Mouse (Mus musculus): ENCODE results near the gene Shmt2. TPM values are rescaled to one million over a fixed set of nuclear protein-coding genes. Genes with fewer than 3 reads are reported as not detected.

Shmt2 gene
- polyA plus RNA-seq, 1 experiment = 67.4 TPM

DNA sequence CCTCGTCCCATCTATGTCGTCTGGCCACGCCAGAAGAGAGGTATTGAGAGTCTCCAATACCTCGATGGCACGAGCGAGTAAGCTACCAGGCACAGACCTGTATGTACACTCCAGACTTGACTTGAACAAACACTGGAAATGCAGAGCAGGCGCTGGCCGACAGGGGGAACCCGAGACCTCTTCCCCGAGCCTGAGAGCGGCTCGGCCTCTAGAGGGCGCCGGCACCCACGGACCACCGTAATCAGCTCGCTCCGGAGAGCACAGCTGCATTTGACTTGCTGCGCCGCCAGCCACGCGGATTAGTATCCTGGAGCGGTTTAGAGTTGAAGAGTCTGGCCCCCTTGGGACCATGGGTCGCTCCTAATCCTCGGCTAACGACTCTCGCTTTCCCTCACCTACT lies 9.4 kb downstream of the Shmt2 start:
- no peaks in the 10 kb centered on the region for H3K27me3 ChIP-seq (ENCODE audit: control insufficient read depth, insufficient read depth, low read length, poor library complexity, severe bottlenecking)
- H3K27ac ChIP-seq (ENCODE audit: insufficient read depth, low read length) = no peak overlapping the region
- no peak overlapping the region for H3K9ac ChIP-seq (ENCODE audit: low read depth, poor library complexity, severe bottlenecking)
- H3K4me1 ChIP-seq (ENCODE audit: control insufficient read depth, insufficient read depth, low read length) = peaks cover 10% of the 10 kb centered on the region
- peak overlapping the region; percentile 27 for H3K4me3 ChIP-seq (ENCODE audit: low read depth, low read length)
- H3K9me3 ChIP-seq (replicated peaks; ENCODE audit: control insufficient read depth, insufficient read depth, low read length, poor library complexity, severe bottlenecking) = no peaks in the 10 kb centered on the region
- 0 out of 2 replicates have a peak, but pooled peaks cover 3% of the 10 kb centered on the region for H3K36me3 ChIP-seq (ENCODE audit: control insufficient read depth, insufficient read depth, low read length, poor library complexity, severe bottlenecking)
- TF ChIP-seq EP300 (IDR thresholded peaks at IDR 0.05; ENCODE audit: insufficient read depth, low read depth, low read length) (peak; percentile 74), CTCF (IDR thresholded peaks at IDR 0.05; ENCODE audit: low read depth, low read length) (peak; percentile 100), POLR2A (IDR thresholded peaks at IDR 0.05; ENCODE audit: insufficient read depth, low read length) (no peak)

DNA sequence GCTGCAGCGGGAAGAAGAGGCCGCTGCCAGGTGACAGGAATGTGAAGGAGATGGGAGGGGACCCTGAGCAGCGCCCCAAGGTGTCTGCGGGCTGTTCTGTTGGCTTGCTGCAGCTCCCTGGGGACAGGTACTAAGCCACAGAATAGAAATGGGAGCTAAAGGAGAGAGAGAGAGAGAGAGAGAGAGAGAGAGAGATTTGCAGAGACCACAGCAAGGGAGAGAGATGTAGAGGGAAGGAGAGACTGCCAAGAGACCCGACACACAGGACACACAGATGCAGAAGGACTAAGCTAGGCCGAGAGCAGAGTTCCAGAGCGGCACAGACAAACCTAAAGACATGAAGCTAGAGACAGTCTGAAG lies 10.0 kb downstream of the Shmt2 start:
- no peaks in the 10 kb centered on the region for H3K36me3 ChIP-seq (ENCODE audit: control insufficient read depth, insufficient read depth, low read length, poor library complexity, severe bottlenecking)
- H3K4me3 ChIP-seq (ENCODE audit: low read depth, low read length) = peak overlapping the region; percentile 27
- H3K27ac ChIP-seq (ENCODE audit: insufficient read depth, low read length) = no peak overlapping the region
- H3K27me3 ChIP-seq (ENCODE audit: control insufficient read depth, insufficient read depth, low read length, poor library complexity, severe bottlenecking) = no peaks in the 10 kb centered on the region
- H3K9ac ChIP-seq (ENCODE audit: low read depth, poor library complexity, severe bottlenecking) = peak overlapping the region; percentile 51; the same call in 1 of the 2 replicates
- peaks cover 10% of the 10 kb centered on the region for H3K4me1 ChIP-seq (ENCODE audit: control insufficient read depth, insufficient read depth, low read length)
- TF ChIP-seq POLR2A (IDR thresholded peaks at IDR 0.05; ENCODE audit: insufficient read depth, low read length) = no peak
- TF ChIP-seq EP300 (IDR thresholded peaks at IDR 0.05; ENCODE audit: insufficient read depth, low read depth, low read length) = no peak
- H3K9me3 ChIP-seq (replicated peaks; ENCODE audit: control insufficient read depth, insufficient read depth, low read length, poor library complexity, severe bottlenecking) = no peaks in the 10 kb centered on the region

DNA sequence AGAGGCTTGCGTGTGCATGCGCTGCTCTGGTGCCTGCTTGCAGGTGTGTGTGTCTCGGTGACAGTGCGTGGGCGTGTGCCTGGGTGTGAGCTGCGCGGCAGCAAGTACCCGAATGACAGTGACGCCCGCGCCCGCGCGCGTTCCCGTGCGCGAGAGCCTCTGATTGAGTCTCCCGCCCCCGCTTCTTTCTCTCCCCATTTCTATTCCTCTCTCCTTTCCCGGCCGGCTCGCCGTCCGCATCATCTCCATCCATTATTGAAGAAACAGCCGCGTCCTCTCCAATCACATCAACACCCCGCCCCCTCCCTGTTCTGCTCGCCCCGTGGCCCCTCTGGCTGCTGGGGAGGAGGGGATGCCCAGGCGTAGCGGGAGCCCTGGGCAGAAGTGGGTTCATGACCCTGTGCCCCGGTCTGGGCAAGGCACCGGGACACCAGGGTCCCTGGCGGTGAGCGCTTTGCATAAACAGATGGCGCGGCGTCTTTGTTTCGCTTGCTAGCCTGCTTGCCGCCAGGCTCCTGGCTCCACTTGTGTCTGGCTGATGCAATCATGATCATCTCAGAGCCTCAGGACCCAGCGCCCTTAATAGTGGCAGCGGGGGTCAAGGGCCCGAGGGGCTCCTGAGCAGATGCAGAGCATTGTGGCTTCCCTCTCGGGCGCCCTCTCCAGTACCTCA lies 10.5 kb downstream of the Shmt2 start:
- TF ChIP-seq CTCF (IDR thresholded peaks at IDR 0.05; ENCODE audit: low read depth, low read length) (peak; percentile 31), POLR2A (IDR thresholded peaks at IDR 0.05; ENCODE audit: insufficient read depth, low read length) (no peak), EP300 (IDR thresholded peaks at IDR 0.05; ENCODE audit: insufficient read depth, low read depth, low read length) (0 out of 2 replicates have a peak, but pooled peaks have one; percentile 34)
- Histone ChIP-seq H3K4me3 (ENCODE audit: low read depth, low read length) (peak overlapping the region; percentile 59), H3K4me1 (ENCODE audit: control insufficient read depth, insufficient read depth, low read length) (peaks cover 10% of the 10 kb centered on the region), H3K9ac (ENCODE audit: low read depth, poor library complexity, severe bottlenecking) (peak overlapping the region; percentile 51), H3K9me3 (replicated peaks; ENCODE audit: control insufficient read depth, insufficient read depth, low read length, poor library complexity, severe bottlenecking) (no peaks in the 10 kb centered on the region), H3K27ac (ENCODE audit: insufficient read depth, low read length) (no peak overlapping the region), H3K36me3 (ENCODE audit: control insufficient read depth, insufficient read depth, low read length, poor library complexity, severe bottlenecking) (no peaks in the 10 kb centered on the region), H3K27me3 (ENCODE audit: control insufficient read depth, insufficient read depth, low read length, poor library complexity, severe bottlenecking) (no peaks in the 10 kb centered on the region)

DNA sequence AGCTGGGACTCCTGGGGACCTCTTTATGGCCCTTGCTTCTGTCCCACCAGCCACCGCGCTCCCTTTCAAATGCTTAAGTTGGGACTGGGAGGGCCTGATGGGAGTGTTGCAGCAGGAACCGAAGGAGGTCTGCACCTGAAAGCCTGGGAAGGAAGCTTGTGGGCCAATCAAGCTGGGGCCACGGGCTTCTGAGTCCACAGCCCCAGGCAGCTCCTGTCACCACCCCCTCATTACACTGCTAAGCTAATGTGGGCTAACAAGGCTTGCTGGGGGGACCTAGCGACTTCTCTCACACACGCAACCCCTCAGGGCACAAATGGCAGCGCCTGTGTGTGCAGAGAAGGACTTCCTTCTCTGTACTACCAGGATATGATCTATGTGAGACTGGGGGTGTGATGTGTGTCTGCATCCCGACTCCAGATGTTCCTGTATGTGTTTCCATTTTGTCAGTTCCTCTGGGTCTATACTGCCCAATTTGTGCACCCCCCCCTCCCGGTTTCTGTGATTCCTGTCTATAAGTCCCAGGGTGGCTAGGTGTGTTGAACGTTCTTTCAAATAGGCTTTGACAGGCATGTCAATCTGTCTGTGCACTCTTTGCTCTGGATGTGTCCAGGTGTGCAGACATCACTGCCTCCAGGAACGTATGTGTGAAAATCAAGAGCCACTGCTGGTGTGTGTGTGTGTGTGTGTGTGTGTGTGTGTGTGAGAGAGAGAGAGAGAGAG lies 11.2 kb downstream of the Shmt2 start:
- H3K9ac ChIP-seq (ENCODE audit: low read depth, poor library complexity, severe bottlenecking) = no peak overlapping the region
- H3K9me3 ChIP-seq (replicated peaks; ENCODE audit: control insufficient read depth, insufficient read depth, low read length, poor library complexity, severe bottlenecking) = no peaks in the 10 kb centered on the region
- H3K27me3 ChIP-seq (ENCODE audit: control insufficient read depth, insufficient read depth, low read length, poor library complexity, severe bottlenecking) = no peaks in the 10 kb centered on the region
- no peaks in the 10 kb centered on the region for H3K36me3 ChIP-seq (ENCODE audit: control insufficient read depth, insufficient read depth, low read length, poor library complexity, severe bottlenecking)
- H3K27ac ChIP-seq (ENCODE audit: insufficient read depth, low read length) = no peak overlapping the region
- TF ChIP-seq CTCF (IDR thresholded peaks at IDR 0.05; ENCODE audit: low read depth, low read length) (no peak), EP300 (IDR thresholded peaks at IDR 0.05; ENCODE audit: insufficient read depth, low read depth, low read length) (0 out of 2 replicates have a peak, but pooled peaks have one; percentile 59), POLR2A (IDR thresholded peaks at IDR 0.05; ENCODE audit: insufficient read depth, low read length) (no peak)
- peaks cover 10% of the 10 kb centered on the region for H3K4me1 ChIP-seq (ENCODE audit: control insufficient read depth, insufficient read depth, low read length)
- peak overlapping the region; percentile 59 for H3K4me3 ChIP-seq (ENCODE audit: low read depth, low read length)

DNA sequence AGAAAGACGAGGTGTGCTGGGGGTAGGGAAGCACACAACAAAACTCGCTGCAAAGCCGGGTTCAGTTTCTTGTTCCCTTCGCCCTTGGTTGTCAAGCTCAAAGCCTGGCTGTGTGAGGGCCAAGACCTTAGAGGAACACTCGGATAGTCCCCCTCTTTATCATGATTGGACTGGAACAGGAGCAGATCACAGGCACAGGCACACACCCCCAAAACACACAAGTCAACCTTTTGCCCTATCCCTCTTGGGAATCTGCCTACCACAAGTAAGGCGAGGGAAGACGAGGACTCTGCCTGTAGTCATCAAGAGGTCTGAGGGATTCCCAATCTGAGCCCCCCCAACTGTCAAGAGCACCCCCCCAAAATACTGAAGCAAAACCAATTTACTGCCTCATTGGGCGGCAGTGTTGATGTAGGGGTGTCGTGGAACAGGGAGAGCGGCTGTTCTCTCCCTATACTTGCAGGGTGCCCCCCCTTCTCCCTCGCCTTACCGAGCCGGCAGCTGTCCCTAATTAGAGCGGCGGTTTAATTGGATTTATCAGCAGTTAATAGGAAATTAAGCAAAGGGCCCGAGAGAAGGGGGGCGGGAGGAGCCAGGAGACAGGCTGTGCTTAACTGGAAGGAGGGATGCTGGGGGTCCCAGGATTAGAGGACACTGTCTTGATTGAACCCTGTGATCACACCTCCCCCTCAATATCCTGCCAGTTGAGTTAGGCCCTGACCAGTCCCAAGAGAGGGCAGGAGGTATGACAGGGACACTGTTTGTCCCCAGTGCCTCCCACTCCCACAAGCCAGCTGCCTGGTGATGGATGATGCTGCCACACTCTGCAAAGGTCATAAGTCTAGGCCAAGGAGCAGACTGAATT lies 12.2 kb downstream of the Shmt2 start:
- H3K4me3 ChIP-seq (ENCODE audit: low read depth, low read length) = peak overlapping the region; percentile 53
- TF ChIP-seq POLR2A (IDR thresholded peaks at IDR 0.05; ENCODE audit: insufficient read depth, low read length) (no peak), CTCF (IDR thresholded peaks at IDR 0.05; ENCODE audit: low read depth, low read length) (no peak), EP300 (IDR thresholded peaks at IDR 0.05; ENCODE audit: insufficient read depth, low read depth, low read length) (no peak)
- no peaks in the 10 kb centered on the region for H3K27me3 ChIP-seq (ENCODE audit: control insufficient read depth, insufficient read depth, low read length, poor library complexity, severe bottlenecking)
- H3K27ac ChIP-seq (ENCODE audit: insufficient read depth, low read length) = no peak overlapping the region
- H3K9me3 ChIP-seq (replicated peaks; ENCODE audit: control insufficient read depth, insufficient read depth, low read length, poor library complexity, severe bottlenecking) = no peaks in the 10 kb centered on the region
- peak overlapping the region; percentile 38 for H3K9ac ChIP-seq (ENCODE audit: low read depth, poor library complexity, severe bottlenecking)
- H3K36me3 ChIP-seq (ENCODE audit: control insufficient read depth, insufficient read depth, low read length, poor library complexity, severe bottlenecking) = no peaks in the 10 kb centered on the region
- peaks cover 6% of the 10 kb centered on the region for H3K4me1 ChIP-seq (ENCODE audit: control insufficient read depth, insufficient read depth, low read length)

All from ES-Bruce4 (cell line).